Mouse (Mus musculus): ENCODE results near the gene Grm1.
"Not testable (repeated sequence)": the region's sequence is repeated elsewhere in the genome, so short reads cannot be mapped to it uniquely, and the experiment has no call there.

Grm1 gene

DNA sequence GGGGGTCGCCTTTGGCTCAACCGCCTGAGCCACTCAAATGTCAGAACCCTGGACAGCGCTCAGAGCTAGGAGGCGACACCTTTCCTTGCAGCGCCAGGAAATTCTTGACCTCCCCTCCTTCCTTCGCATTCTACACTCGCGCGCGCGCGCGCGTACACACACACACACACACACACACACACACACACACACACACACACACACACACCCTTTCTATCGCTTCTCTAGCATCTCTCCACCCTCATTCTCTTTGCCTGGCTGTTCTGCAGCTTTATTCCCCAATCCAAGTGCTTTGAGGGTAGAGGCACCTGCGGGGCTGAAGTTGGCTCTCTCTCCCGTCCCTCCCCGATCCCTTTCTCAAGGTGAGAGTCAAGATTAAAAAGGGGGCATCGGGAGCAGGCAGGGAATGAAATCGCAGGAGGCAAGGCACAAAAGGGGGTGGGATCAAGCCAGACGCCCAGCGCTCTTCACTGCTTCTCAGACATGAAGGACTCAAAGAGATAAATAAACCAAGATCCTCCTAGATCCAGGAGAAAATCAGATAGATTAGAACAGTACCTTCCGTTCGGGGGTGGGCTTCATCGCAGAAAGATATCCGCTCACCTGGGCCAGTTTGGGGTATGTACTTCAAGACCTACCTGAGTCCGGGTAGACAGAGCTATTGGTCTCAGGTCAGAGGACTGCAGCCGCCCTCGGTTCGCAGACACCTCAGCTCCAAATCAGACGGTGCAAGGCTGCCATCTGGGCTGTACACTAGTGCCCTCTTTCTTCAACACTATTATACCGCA is at the start of gene Grm1:
TSS of gene Grm1 (minus strand) at position 746 of the 788 bp plus-strand sequence.
- no peak for DNase-seq

DNA sequence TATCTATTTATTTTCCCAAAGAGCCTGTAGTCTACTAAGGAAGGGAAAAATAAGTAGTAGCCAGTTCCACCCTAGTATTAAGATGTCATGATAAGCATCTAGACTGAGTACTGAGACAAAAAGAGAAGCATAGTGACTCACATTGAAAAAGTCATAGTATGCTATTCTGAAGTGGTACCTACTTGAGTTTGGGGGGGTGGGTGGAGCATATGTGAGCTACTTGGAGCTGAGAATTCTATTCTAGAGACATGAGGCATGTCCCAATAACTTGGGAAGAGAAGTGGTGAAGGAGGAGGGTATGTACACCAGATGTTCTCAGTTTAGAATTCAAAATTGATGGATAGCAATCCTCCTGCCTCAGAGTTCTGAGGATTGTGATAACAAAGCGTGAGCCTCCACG is 39.6 kb upstream of the Grm1 start:
- no peak for DNase-seq

DNA sequence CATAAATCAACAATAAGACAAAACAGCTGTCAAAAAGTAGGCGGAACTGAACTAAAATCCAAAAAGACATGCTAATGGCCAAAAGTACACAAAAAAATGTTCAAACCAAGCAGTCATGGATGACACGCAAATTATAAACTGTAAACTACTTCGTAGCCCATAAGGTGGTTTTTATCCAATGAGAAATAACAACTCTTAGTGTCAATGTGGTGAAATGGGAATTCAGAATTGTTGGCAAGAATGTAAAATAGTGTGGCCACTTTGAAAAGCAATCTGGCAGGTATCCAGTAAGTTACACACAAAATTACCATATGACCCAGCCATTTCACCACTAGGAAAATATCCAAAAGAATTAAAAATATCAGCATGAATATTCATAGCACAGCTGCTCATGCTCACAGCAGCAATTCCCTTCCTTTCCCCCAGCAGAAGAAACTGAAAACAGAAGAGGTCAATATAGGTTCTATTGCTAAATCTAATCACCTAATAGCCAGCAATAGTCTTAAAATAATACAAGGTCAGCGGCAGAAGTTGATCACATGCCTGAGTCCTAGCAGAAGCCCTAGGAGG is 16.4 kb upstream of the Grm1 start:
- no peak for DNase-seq

DNA sequence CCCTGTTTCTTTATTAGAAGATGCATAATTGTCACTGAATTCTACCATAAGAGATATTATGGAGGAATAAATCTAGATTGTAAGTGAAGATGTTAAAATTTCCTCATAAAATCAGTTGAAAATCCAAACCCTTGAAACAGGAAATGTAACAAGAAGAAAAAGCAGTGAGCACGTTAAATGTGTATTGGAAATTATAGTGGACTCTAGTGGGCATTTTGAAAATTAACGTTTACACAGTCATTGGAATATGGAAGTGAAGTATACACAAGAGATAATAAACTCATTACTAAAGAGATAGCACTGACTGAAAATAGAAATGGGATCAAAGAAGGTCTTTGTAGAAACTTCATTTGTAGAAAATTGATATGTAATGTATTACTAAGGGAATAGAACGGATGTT is 4.2 kb upstream of the Grm1 start:
- DNase-seq, result no peak

DNA sequence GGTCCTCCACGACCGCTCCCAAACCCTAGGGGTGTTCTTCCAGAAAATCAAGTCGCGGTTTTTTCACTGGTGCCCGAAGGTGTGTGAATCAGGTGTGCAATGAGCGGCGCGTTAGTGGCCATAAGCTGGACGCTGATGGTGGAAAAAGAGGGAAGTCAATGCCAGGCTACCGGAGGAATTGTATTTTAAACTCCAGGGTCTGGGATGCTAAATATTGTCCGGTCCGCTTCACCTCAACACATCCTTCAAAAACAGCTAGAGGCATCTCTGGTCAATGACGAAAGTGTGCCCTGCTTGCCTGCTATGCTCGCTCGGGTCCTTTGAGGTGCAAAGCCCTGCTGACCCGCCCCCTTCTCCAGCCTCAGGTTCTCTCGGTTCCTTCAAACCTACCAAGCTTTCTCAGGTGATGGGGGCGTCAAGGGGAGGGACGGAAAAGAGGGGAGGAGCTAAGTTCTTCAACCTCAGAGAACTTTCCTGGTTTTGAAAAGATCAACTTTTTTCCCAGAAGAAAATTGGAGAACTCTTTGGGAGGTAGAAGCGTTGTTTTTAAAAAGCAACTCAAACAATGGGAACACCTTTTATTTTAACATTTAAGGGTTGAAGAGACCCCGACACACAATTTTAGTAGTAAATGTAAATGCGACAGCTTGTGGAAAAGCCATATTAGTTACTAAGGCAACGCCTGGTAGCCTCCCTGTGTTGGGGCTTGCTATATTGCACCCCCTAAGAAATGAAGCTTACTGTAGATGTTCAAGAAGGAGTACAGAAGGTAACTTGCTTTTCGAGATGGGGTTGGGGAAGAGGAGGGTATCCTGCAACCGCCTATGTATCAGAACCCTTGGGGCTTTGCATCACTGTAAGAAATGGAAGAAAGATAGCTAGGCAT is 1.2 kb downstream of the Grm1 start:
- DNase-seq, result no peak

DNA sequence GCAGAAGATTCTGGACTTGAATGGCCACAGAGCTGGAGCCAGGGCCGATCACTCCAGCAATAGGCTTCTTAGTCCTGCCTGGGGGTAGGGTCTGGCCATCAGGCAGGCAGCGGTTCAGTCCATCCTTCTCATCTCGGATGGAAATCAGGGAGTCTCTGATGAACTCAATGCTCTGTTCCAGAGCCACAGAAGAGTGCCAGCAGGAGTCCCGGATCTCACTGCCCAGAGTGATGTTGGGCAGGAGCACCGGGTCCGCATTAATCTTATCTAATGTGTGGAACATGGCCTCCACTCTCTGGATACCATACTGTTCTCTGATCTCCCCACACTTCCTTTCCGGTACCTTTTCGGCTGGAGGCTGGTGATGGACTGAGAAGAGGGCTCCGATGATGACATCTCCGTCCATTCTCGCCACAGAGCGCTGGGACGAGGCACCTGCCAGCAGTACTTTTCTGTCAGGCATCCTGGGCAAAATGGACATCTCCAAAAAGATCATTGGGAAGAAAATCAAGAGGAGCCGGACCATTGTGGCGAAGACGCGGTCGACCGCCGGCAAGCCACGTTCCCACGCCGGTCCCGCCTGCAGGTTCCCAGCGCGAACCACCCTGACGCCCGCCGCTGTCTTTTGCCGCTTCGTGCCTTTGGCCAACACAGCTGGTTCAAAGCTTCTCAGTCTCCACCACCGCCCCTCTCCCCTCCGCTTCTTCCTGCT is 2.0 kb downstream of the Grm1 start:
- DNase-seq, result no peak

DNA sequence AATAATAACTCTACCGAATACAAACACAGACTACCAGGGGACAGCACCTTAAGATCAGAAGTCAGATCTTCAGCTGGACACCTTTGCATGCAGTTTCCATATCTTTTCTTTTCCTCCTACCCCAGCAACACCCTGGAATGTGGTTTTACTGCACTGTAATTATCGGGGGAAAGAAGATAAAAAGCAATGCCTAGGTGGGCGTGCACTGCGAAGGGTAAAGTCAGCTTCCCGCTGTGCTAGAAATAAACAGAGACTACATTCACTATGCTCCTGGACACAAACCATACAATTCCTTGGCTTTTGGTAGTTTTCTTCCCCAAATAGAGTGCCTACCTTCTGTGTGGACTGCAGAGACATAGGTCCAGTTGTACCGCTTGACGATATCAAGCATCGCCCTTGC is 2.6 kb downstream of the Grm1 start:
- DNase-seq, result no peak

DNA sequence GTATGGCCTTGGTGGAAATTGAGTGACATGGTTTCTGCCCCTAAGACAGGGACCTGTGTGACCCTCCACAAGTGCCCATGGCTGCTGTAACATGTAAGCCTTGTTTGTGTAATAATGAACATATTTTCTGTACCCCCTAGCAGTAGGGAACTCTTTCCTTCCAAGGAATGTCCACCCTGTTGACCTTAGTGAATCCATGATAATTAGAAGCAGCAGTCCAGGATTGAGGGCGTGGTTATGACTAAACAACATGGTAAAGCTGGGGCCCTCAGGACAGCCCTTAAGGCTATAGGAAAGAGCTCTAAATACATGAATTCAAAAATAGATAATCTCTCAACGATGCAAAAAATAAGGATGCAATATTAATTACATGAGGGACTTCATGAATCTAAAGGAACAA is 17.0 kb downstream of the Grm1 start:
- no peak for DNase-seq

DNA sequence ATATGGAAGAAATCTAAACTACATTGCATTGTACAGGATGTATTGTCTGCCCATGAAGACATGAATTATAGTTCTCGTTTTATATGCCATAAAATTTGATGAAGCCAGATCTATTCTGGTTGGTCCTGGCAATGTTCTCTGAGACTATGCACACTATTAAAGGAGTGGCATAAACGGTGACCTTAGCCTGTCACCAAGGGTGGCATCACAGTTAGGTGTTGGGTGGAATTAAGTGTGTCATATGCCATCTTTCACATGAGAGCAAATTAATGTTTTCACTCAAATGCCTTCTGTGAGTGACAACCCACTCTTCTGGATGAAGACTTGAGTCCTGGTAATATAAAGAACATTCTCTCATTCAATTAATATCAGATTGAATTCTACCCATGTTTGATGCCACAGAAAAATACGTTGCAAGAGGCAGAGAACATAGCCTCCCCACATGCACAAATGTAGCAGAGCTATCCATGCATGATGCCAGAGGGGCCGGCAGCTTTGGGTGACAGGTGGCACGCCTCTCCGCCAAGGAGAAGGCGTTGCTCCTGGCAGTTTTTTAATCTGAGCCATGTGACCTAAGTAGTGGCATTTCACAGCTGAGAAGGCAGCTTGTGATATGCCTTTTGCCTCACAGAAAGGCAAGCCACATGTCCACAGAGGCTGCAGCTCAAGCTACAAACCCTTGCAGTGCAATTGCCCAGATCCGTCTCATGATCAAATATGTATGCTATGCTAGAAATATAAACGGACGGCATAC is 20.7 kb downstream of the Grm1 start:
- no peak for DNase-seq

DNA sequence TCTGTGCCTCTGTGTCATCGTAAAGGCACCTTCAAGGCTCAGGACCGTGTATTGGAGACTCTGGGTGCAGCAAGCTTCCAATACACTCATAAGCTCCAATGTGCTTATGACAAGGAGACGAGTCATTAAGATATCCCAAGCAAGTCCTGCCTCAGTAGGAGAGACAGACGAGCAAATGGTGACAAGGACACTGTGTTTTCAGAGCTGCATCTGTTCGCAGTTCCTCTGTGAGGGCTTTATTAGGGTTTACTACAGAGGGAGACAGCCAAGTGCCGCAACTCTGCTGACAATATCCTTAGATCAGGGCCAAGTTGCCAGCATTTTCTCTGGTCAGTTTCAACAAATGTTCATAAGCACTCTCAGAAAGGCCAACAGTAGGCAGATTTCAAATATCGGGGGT is 32.8 kb downstream of the Grm1 start:
- DNase-seq, result no peak

DNA sequence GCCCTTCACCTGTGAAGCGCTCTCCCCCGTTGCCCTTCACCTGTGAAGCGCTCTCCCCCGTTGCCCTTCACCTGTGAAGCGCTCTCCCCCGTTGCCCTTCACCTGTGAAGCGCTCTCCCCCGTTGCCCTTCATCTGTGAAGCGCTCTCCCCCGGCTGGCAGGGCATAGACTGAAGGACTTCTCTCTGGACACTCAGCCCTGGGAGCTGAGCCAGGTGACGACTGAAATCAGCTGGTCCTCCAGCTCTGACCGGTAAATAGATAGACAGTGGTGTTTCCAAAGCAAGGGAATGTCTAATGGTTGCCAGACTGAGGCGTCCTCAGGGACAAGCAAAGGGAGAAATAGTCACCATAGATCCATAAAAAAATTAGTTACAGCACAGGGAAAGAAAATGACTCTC is 36.7 kb downstream of the Grm1 start:
- DNase-seq, result not testable (repeated sequence)

DNA sequence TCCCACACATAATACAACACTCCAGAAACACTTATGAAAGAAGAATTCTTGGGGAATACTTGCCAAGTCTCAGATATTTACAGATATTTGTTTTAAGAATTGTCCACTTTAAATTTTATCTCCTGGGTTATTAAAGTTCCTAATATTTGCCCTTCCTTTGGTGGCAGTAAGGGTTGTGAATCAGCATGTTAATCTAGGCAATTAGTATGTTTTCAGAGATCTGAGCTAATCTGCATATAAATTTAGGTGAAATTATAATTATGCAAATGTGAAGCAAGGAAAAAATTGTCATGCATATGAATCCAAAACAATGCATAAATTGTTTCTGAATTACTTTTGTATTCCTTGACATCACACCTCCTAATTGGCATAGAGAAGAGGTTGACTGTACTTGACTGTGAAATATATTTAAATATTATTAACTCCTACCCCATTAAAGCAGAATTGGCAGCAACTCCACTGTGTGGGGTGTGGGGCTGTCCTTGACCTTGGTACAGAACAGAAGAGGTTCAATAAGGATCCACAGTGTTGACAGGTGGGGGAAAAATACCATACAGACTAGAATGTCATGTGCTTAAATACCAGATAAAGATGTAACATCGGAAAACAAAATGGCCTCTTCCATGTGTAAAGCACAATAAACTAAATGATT is 37.6 kb downstream of the Grm1 start:
- no peak for DNase-seq

DNA sequence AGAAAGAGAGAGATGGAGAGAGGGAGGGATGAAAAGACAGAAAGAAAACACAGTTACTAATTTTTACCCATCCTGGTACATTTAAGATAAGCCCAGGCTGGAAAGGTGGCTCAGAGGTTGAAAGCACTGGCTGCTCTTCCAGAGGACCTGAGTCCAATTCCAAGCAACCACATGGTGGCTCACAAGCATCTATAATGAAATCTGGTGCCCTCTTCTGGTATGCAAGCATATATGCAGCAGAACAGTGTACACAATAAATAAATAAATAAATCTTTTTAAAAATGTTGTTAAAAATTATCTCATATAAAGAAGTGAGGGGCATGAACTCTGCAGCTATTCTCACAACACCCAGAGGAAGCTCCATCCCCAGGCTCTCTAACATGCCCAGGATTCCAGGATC is 42.8 kb downstream of the Grm1 start:
- no peak for DNase-seq

DNA sequence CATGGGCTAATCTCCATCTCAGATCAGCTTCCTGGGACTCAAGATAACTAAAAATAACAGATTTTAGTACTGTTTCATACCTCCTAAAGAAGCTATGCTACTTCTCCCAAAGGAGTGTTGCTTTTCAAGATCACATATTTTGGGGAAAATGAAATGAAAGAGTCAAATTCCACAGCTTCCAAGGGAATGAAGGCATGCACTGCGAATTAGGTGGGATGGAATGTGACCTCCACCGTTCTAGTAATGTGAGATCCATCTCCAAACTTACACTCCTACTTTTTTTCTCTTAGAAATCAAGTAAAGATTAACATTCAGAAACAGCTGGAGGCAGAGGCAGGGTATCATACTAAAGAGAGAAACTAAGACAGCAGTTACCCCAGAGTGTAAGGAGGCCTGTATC is 49.9 kb downstream of the Grm1 start:
- DNase-seq, result no peak

DNA sequence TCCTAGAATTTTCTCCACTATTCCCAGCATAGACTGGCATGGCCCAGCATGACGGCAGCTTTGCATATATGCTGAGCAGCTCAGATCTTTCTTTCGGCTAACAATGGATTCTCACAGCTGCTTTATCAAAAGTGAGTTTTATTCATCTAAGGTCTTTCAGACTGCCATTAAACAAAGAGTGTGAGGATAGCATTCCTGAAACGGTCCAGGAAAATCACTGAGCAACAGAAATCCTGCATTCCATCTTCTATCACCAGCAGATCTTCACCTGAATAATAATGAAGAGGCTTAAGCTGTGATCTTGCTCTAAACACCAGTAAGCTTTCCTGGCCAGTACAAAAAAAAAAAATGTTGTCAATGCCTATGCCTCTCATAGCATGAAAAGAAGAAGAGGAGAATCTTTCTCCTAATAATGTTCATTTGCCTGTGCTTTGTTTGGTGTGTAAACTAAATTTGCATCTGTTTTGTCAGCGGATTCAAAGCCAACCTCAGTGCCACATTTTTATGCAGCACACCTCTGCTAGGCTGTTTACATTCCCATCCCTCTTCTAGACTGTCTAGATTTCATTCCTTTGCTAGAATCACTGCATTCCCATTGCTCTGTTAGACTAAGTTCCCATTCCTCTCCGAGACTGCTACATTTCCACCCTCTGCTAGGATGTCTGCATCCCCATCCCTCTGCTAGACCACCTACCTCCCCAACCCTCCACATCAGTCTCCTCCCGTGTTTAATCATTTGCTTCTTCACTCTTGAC is 56.2 kb downstream of the Grm1 start:
- no peak for DNase-seq

DNA sequence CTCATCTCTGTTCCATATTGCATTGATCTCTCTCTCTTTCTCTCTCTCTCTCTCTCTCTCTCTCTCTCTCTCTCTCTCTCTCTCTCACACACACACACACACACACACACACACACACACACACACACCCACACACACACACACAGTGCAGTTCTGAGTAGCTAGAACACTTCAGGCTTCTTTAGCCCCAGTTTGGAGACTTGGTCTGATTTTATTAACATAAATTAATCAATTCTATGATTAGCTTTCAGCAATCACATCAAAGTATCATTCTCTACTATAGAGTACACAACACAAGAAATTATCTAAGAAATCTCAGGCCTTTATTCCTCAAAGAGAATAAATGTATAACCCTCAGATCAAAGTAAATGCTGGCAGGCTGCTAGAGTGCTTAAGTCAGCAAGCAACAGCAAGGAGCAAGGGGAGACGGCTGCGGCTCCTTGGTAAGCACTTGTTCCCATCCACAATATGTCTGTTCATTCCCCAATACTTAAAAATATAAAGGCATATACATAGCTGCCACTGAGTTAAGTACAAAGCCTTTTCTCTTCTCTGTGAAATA is 63.1 kb downstream of the Grm1 start:
- DNase-seq, result no peak

DNA sequence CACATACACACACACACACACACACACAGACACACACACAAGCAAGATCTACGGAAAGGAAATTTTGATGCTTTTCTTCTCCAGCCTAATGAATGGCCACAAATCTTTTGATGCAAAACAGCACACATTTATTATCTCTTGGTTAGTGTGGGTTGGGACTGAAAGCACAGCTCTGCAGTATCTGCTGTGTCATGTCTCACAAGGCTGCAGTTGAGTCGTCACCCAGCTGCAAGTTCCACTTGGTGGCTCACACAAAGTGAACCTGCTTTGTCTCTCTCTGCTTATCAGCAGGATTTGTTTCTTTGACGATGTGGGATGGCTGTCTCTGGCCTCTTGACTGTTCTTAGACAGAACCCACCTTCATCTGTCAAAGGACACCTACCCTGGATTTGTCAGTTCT is 68.5 kb downstream of the Grm1 start:
- no peak for DNase-seq

DNA sequence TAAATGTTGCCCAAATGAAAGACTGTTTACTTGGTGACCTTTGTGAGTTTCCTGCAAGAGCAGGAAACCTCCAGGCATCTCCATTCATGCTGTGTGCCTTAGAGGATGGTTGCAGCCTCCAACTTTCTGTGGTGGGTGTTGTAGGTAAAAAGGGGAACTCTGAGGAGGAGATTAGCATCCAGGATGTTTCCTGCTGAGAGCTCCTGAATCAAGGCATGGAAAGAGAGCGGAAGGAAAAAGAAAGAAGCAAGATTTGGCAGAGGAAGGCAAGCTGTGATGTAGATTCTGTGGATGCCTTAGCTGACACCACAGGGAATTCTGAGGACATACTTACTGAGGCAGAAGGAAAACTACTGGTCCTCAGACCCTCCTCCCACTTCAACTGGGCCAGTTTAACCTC is 85.4 kb downstream of the Grm1 start:
- DNase-seq, result no peak

DNA sequence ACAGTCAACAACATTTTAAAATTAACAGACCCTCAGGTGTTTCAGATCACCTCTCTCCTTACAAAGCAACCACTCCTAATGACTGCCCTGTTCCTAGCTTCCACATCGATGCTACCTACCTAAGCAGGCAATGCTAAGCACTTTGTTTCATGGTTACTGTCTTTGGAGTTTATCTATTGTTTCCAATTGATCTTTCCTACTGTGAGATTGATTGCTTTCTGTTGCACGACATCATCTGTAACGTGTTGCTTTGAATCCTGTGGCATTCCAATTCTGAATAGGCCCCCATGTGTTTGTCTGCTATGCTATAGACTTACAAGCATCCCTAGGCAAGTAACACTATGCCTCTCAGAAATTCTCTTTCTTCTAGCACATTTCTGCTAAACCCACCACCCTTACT is 90.4 kb downstream of the Grm1 start:
- no peak for DNase-seq

DNA sequence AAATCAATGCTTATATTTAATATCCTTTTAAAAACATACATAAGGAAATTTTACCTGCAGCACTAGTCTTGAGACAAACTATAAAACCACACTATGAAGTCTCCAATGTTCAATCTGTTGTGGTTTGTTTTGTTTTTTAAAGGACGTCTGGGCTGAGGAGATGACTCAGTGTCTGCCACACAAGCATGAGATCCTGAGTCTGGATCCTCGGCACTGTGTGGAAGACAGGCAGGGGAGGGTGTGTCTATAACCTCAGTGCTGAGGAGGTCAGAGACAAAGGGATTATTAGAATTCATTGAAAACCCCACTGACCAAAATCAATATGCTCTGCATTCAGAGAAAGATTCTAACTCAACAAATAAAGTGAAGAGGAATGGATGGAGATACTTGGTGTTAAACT is 110.8 kb downstream of the Grm1 start:
- no peak for DNase-seq

All from kidney, adult 9 months (tissue).